Mouse (Mus musculus) MEL (cell line): ENCODE results near the gene Ephb3. TPM values are rescaled to one million over a fixed set of nuclear protein-coding genes. Genes with fewer than 3 reads are reported as not detected.

Experiments used
- DNase-seq: peaks from one replicate; pipeline ENCODE4 v3.0.0; 2011; ENCODE audit warnings: low read depth, low spot score
- H3K27ac ChIP-seq: 2 replicates; pipeline ENCODE4 v1.5.1; 2012; ENCODE audit warnings: low read depth, mild to moderate bottlenecking, control low read depth, low read length, moderate library complexity; ENCODE audit not compliant: control insufficient read depth
- H3K27me3 ChIP-seq, 2 experiments: fragments of 150-350 bp in 1 of 2; sonication (generic) in 1 of 2; 2 replicates each; pipeline ENCODE4 v1.6.1; 2012; ENCODE audit warnings: low read length in 2 of 2, mild to moderate bottlenecking in 2 of 2, improper control_type of control experiment in 1 of 2, moderate library complexity in 1 of 2; ENCODE audit not compliant: insufficient read depth in 2 of 2, control insufficient read depth in 1 of 2
- H3K36me3 ChIP-seq, 2 experiments: 2 replicates each; pipeline ENCODE4 v1.6.1; 2012 to 2014; ENCODE audit warnings: low read length in 2 of 2, improper control_type of control experiment in 1 of 2, inconsistent platforms in 1 of 2, mild to moderate bottlenecking in 1 of 2; ENCODE audit not compliant: insufficient read depth in 2 of 2, control insufficient read depth in 1 of 2
- H3K4me1 ChIP-seq, 2 experiments: fragments of 150-350 bp in 1 of 2; sonication (generic) in 1 of 2; 2 replicates each; pipeline ENCODE4 v1.6.1; 2012; ENCODE audit warnings: low read length in 2 of 2, improper control_type of control experiment in 1 of 2, mild to moderate bottlenecking in 1 of 2; ENCODE audit not compliant: insufficient read depth in 2 of 2, control insufficient read depth in 1 of 2
- H3K4me3 ChIP-seq, 2 experiments: fragments of 150-350 bp in 1 of 2; sonication (generic) in 1 of 2; 2 replicates each; pipeline ENCODE4 v1.5.1; 2012; ENCODE audit warnings: low read depth in 2 of 2, low read length in 2 of 2, mild to moderate bottlenecking in 2 of 2, moderate library complexity in 2 of 2, control low read depth in 1 of 2, improper control_type of control experiment in 1 of 2; ENCODE audit not compliant: control insufficient read depth in 1 of 2, insufficient read depth in 1 of 2
- H3K79me2 ChIP-seq: 2 replicates; pipeline ENCODE4 v1.6.1; 2012; ENCODE audit warnings: mild to moderate bottlenecking, low read length, moderate library complexity; ENCODE audit not compliant: control insufficient read depth, poor library complexity, insufficient read depth
- H3K9ac ChIP-seq: 2 replicates; pipeline ENCODE4 v1.6.1; 2012; ENCODE audit warnings: low read depth, mild to moderate bottlenecking, control low read depth, low read length, moderate library complexity; ENCODE audit not compliant: control insufficient read depth, poor library complexity, severe bottlenecking
- H3K9me3 ChIP-seq: fragments of 150-350 bp; sonication (generic); replicated peaks from 2 replicates; pipeline ENCODE4 v1.6.1; 2012; ENCODE audit warnings: mild to moderate bottlenecking, low read length, improper control_type of control experiment, moderate library complexity; ENCODE audit not compliant: insufficient read depth
- CTCF ChIP-seq, 3 experiments: IDR thresholded peaks in 2 of 3; conservative IDR thresholded peaks in 1 of 3; 2 replicates each; pipeline ENCODE4 v1.5.1; 2011 to 2012; ENCODE audit warnings: low read length in 3 of 3, low read depth in 2 of 3, mild to moderate bottlenecking in 2 of 3, improper control_type of control experiment in 1 of 3, inconsistent platforms in 1 of 3, mixed read lengths in 1 of 3, moderate library complexity in 1 of 3; ENCODE audit not compliant: control insufficient read depth in 1 of 3, insufficient read depth in 1 of 3, poor library complexity in 1 of 3, severe bottlenecking in 1 of 3
- E2F4 ChIP-seq: IDR thresholded peaks from 2 replicates; pipeline ENCODE4 v1.6.1; 2011; ENCODE audit warnings: low read depth, low read length, improper control_type of control experiment, borderline replicate concordance
- EP300 ChIP-seq, 2 experiments: IDR thresholded peaks; 2 replicates each; pipeline ENCODE4 v1.6.1; 2011; ENCODE audit warnings: improper control_type of control experiment in 2 of 2, low read length in 2 of 2, low read depth in 1 of 2, mild to moderate bottlenecking in 1 of 2
- GATA1 ChIP-seq: IDR thresholded peaks from 2 replicates; pipeline ENCODE4 v1.6.1; 2011; ENCODE audit warnings: low read depth, low read length, improper control_type of control experiment
- HCFC1 ChIP-seq: IDR thresholded peaks from 2 replicates; pipeline ENCODE4 v1.6.1; 2012; ENCODE audit warnings: low read depth, mild to moderate bottlenecking, inconsistent platforms, low read length, improper control_type of control experiment, moderate library complexity
- JUND ChIP-seq: IDR thresholded peaks from 2 replicates; pipeline ENCODE4 v1.6.1; 2011; ENCODE audit warnings: low read depth, mild to moderate bottlenecking, improper control_type of control experiment, low read length
- MAFK ChIP-seq: IDR thresholded peaks from 2 replicates; pipeline ENCODE4 v1.6.1; 2011; ENCODE audit warnings: low read depth, mild to moderate bottlenecking, low read length, improper control_type of control experiment, borderline replicate concordance
- MYB ChIP-seq: IDR thresholded peaks from 2 replicates; pipeline ENCODE4 v1.6.1; 2011; ENCODE audit warnings: mild to moderate bottlenecking, low read depth, low read length, improper control_type of control experiment
- MYC ChIP-seq: IDR thresholded peaks from 2 replicates; pipeline ENCODE4 v1.6.1; 2011; ENCODE audit warnings: low read depth, mild to moderate bottlenecking, low read length, improper control_type of control experiment, moderate library complexity
- NELFE ChIP-seq: IDR thresholded peaks from 2 replicates; pipeline ENCODE4 v1.6.1; 2011; ENCODE audit warnings: low read depth, low read length, improper control_type of control experiment
- POLR2AphosphoS5 ChIP-seq: IDR thresholded peaks from 2 replicates; pipeline ENCODE4 v1.6.1; 2012; ENCODE audit warnings: low read depth, borderline replicate concordance, mild to moderate bottlenecking, inconsistent platforms, low read length, moderate library complexity, mixed read lengths
- RCOR1 ChIP-seq: IDR thresholded peaks from 2 replicates; pipeline ENCODE4 v1.6.1; 2012; ENCODE audit warnings: low read depth, mild to moderate bottlenecking, inconsistent platforms, low read length, improper control_type of control experiment
- SIN3A ChIP-seq: IDR thresholded peaks from 2 replicates; pipeline ENCODE4 v1.6.1; 2012; ENCODE audit warnings: low read length, improper control_type of control experiment, inconsistent platforms
- UBTF ChIP-seq: IDR thresholded peaks from 2 replicates; pipeline ENCODE4 v1.6.1; 2012; ENCODE audit warnings: low read depth, mild to moderate bottlenecking, inconsistent platforms, low read length, improper control_type of control experiment, moderate library complexity, borderline replicate concordance; ENCODE audit not compliant: insufficient read depth
- USF1 ChIP-seq: IDR thresholded peaks from 2 replicates; pipeline ENCODE4 v1.6.1; 2014; ENCODE audit warnings: low read depth, mild to moderate bottlenecking, inconsistent platforms, low read length, improper control_type of control experiment, moderate library complexity
- USF2 ChIP-seq, 2 experiments: IDR thresholded peaks; 2 replicates each; pipeline ENCODE4 v1.6.1; 2011 to 2012; ENCODE audit warnings: improper control_type of control experiment in 2 of 2, low read length in 2 of 2, borderline replicate concordance in 1 of 2, inconsistent platforms in 1 of 2, low read depth in 1 of 2, mild to moderate bottlenecking in 1 of 2; ENCODE audit not compliant: insufficient read depth in 1 of 2
- polyA plus RNA-seq, 2 experiments: library from polyadenylated mRNA; stranded (reverse) in 1 of 2; unstranded in 1 of 2; fragments of >175 nt in 1 of 2; fragments of >200 nt in 1 of 2; gene quantifications; 2 replicates each; pipeline versions ENCODE4 v1.2.1 to v1.2.4; 2012; ENCODE audit warnings: low replicate concordance in 2 of 2, low read depth in 1 of 2; ENCODE audit not compliant: insufficient read length in 2 of 2, insufficient read depth in 1 of 2, missing spikeins in 1 of 2
- total RNA-seq: library from RNA; depleted of rRNA; stranded (reverse); fragments of 300-350 nt; gene quantifications from 2 replicates; pipeline ENCODE4 v1.2.3, GENCODE M21; 2012

Ephb3 gene
- total and polyA plus RNA-seq, 3 experiments: 0.46 to 2.9 TPM; not detected in 1

DNA sequence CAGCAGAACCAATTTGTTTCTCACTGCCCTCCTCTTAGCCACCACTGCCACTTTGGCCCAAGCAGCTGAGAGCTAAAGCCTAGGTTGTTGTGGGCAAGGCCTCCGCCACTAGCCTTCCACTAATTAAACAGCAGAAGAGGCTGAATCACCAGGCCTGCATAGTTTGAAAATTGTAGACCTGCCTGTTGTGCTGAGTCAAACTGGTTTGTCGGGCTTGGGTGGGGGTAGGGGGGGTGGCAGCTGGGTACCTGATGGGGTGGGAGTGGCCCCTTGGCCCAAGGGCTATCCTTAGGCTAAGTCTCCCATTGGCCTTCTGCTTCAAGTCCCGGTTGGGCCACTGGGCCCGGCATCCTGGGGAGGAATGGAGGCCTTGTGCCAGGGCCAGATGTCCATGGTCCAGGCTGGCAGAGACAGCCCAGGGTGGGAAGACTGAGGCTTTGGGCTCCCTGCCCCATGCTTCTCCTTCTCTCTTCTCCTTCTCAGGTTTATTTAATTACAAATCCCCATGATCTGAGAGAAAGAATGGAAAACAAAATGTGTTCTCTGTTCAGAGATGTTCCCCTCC, 3.5 kb downstream of the Ephb3 start:
- Histone ChIP-seq H3K27me3 (no peaks in the 10 kb centered on the region; a peak in 1 of 4 replicates), H3K9me3 (no peaks in the 10 kb centered on the region), H3K4me1 (no peaks in the 10 kb centered on the region), H3K9ac (no peak overlapping the region), H3K36me3 (no peaks in the 10 kb centered on the region), H3K4me3 (no peak overlapping the region), H3K79me2 (no peaks in the 10 kb centered on the region), H3K27ac (no peak overlapping the region)
- TF ChIP-seq CTCF (IDR thresholded peaks at IDR 0.05 in 2 of 3, conservative IDR thresholded peaks at IDR 0.05 in 1 of 3; ENCODE audit: control insufficient read depth in 1 of 3, insufficient read depth in 1 of 3, low read depth in 2 of 3, low read length in 3 of 3, poor library complexity in 1 of 3, severe bottlenecking in 1 of 3) (no peak), JUND (no peak), MYC (no peak), UBTF (no peak), POLR2AphosphoS5 (no peak), NELFE (no peak), RCOR1 (no peak), GATA1 (no peak), E2F4 (no peak), USF2 (IDR thresholded peaks at IDR 0.05; ENCODE audit: borderline replicate concordance in 1 of 2, insufficient read depth in 1 of 2, low read depth in 1 of 2, low read length in 2 of 2) (no peak), MAFK (no peak), USF1 (no peak), SIN3A (no peak)
- no peak for DNase-seq

DNA sequence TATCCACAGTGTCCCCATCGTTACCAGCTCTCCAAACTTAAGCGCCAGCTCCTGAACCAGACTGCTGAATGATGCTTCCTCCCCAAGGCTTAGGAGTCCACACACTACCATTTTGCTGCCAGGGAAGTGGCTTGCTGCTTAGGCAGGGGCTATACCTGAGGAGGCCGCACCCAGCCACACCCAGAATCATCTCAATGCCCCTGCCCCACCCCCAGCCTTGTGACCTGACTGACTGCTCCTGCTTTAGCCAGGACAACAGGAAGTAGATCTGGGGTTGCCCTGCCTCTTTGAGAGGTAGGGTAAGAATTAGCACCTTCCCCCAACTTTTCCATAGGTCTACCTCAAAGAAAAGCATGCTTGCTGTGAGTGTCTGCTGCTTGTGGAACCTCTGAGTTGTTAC, 4.7 kb downstream of the Ephb3 start:
- Histone ChIP-seq H3K36me3 (peaks cover 0 to 2% of the 10 kb centered on the region in 2 experiments; a peak in 1 of 4 replicates), H3K79me2 (no peaks in the 10 kb centered on the region), H3K27ac (no peak overlapping the region), H3K27me3 (no peaks in the 10 kb centered on the region; a peak in 1 of 4 replicates), H3K4me3 (no peak overlapping the region)
- no peak for DNase-seq
- TF ChIP-seq EP300 (IDR thresholded peaks at IDR 0.05; ENCODE audit: low read depth in 1 of 2, low read length in 2 of 2) (no peak), MYB (no peak), HCFC1 (no peak)
- TF ChIP-seq, all 39 proteins: peak for 0
- Histone ChIP-seq H3K4me1 (peaks cover 0 to 3% of the 10 kb centered on the region in 2 experiments; a peak in 2 of 4 replicates), H3K9me3 (no peaks in the 10 kb centered on the region), H3K9ac (no peak overlapping the region)
